Mouse (Mus musculus) liver, adult 10 weeks (tissue): ENCODE data around the gene Gm14434. TPM values are rescaled to one million over a fixed set of nuclear protein-coding genes. Genes with fewer than 3 reads are reported as not detected.

Experiments
- polyA plus RNA-seq: library from polyadenylated mRNA; stranded (reverse); fragments of 350-450 nt; fragmentation: Illumina TruSeq; extraction: RNeasy Lipid Tissue Mini Kit (QIAGEN cat#74804); gene quantifications from one replicate; pipeline ENCODE4 v1.2.3, GENCODE M21; 2014; ENCODE audit warnings: low read depth, low replicate concordance

The Gm14434 gene
- polyA plus RNA-seq = 5.2 TPM

DNA sequence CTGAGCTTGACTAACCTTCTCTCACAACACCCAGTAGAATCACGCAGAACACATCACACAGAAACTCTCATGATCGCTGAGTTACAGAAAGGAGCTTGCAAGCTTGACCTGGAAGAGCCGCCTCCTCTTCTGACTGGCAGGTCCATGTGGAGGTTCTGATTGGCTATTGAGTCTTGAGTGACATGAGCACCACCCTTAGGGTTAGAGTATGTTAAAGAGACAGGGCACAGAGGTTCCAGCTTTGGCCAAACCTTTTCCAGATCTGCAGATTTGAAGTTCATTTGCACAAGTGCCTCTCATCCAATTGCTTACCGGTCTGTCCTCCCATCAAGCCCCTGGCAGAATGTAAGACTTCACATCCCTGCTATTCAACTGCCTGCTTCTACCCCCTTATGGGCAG lies at the start of gene Gm14434:
TSS of gene Gm14434 (minus strand) at position 101 of the 400 bp plus-strand sequence.

DNA sequence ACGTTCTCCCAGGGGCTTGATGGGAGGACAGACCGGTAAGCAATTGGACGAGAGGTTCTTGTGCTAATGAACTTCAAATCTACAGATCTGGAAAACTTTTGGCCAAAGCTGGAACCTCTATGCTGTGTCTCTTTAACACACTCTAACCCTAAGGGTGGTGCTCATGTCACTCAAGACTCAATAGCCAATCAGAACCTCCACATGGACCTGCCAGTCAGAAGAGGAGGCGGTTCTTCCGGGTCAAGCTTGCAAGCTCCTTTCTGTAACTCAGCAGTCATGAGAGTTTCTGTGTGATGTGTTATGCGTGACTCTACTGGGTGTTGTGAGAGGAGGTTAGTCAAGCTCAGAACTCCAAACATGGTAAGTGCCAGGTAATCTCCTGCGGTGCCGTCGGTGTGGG lies 34.2 kb upstream of the Gm14434 start, which contains the start of gene Zfp967:
TSS of gene Zfp967 (plus strand) at position 301 of the 400 bp plus-strand sequence.

DNA sequence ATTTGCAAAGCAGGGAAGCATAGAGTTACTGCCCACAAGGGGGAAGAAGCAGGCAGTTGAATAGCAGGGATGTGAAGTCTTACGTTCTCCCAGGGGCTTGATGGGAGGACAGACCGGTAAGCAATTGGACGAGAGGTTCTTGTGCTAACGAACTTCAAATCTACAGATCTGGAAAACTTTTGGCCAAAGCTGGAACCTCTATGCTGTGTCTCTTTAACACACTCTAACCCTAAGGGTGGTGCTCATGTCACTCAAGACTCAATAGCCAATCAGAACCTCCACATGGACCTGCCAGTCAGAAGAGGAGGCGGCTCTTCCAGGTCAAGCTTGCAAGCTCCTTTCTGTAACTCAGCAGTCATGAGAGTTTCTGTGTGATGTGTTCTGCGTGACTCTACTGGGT lies 63.3 kb downstream of the Gm14434 start, which contains the start of gene Gm14435:
TSS of gene Gm14435 (plus strand) at position 301 of the 400 bp plus-strand sequence.

Other genes starting within 250 kb of the Gm14434 start
- gene Gm11009, start 167.3 kb downstream of the Gm14434 start, polyA plus RNA-seq = not detected
- 11.0 TPM for gene Gm14435, start 63.2 kb downstream of the Gm14434 start, polyA plus RNA-seq
- gene Zfp967, start 34.3 kb upstream of the Gm14434 start, polyA plus RNA-seq = not detected
- 4.1 TPM for gene Gm14308, start 149.6 kb upstream of the Gm14434 start, polyA plus RNA-seq
- 16.3 TPM for gene Zfp973, start 183.7 kb upstream of the Gm14434 start, polyA plus RNA-seq
- gene Gm14305, start 221.5 kb upstream of the Gm14434 start, polyA plus RNA-seq = 31.1 TPM